Mouse (Mus musculus) lung, postnatal 25 days (tissue): Measurements from ENCODE around the gene Crb3.

Experiments used
- DNase-seq: peaks from one replicate; pipeline ENCODE4 v3.0.0; 2022; ENCODE audit warnings: low spot score

The Crb3 gene

GRCm38 (mm10) chr17:57062548-57062947 lies 3.6 kb downstream of the Crb3 start:
- DNase-seq, result no peak

- peak; percentile 37 for DNase-seq
These were observed 4.1 kb downstream of the Crb3 start for GRCm38 (mm10) chr17:57063031-57063430.

GRCm38 (mm10) chr17:57066908-57067307 lies 8.0 kb downstream of the Crb3 start:
- no peak for DNase-seq

GRCm38 (mm10) chr17:57070272-57070671 lies 11.4 kb downstream of the Crb3 start:
- no peak for DNase-seq

GRCm38 (mm10) chr17:57070699-57071098 lies 11.8 kb downstream of the Crb3 start:
- peak; percentile 48 for DNase-seq

- DNase-seq, result no peak
These were observed 18.0 kb downstream of the Crb3 start for GRCm38 (mm10) chr17:57076916-57077315.

- DNase-seq, result no peak
These were observed 19.4 kb downstream of the Crb3 start, which contains the start of gene Dennd1c for GRCm38 (mm10) chr17:57078336-57078735. TSS of gene Dennd1c (minus strand) at chr17:57078514.

GRCm38 (mm10) chr17:57079919-57080318 lies 21.0 kb downstream of the Crb3 start:
- DNase-seq, result no peak

- no peak for DNase-seq
These were observed 22.4 kb downstream of the Crb3 start for GRCm38 (mm10) chr17:57081234-57081842.

GRCm38 (mm10) chr17:57082481-57082880 lies 23.6 kb downstream of the Crb3 start:
- no peak for DNase-seq

- DNase-seq, result no peak
These were observed 27.3 kb downstream of the Crb3 start for GRCm38 (mm10) chr17:57085970-57086757.

GRCm38 (mm10) chr17:57087049-57087832 lies 28.3 kb downstream of the Crb3 start, which contains the start of gene Tubb4a:
TSS of gene Tubb4a (minus strand) at chr17:57087782.
- no peak for DNase-seq

GRCm38 (mm10) chr17:57094222-57094621 lies 35.3 kb downstream of the Crb3 start:
- DNase-seq, result no peak

GRCm38 (mm10) chr17:57095855-57096622 lies 37.1 kb downstream of the Crb3 start:
- DNase-seq, result peak; percentile 85

GRCm38 (mm10) chr17:57096623-57096920 lies 37.7 kb downstream of the Crb3 start:
- DNase-seq, result peak; percentile 82

- no peak for DNase-seq
These were observed 39.4 kb downstream of the Crb3 start for GRCm38 (mm10) chr17:57098321-57098720.

GRCm38 (mm10) chr17:57099629-57100325 lies 40.9 kb downstream of the Crb3 start:
- DNase-seq, result no peak

- DNase-seq, result no peak
These were observed 43.4 kb downstream of the Crb3 start for GRCm38 (mm10) chr17:57102276-57102675.

GRCm38 (mm10) chr17:57104496-57104895 lies 45.6 kb downstream of the Crb3 start:
- DNase-seq, result no peak

- no peak for DNase-seq
These were observed 46.5 kb downstream of the Crb3 start, which contains the start of gene Tnfsf9 for GRCm38 (mm10) chr17:57105181-57106034. TSS of gene Tnfsf9 (plus strand) at chr17:57105325.

- no peak for DNase-seq
These were observed 47.1 kb downstream of the Crb3 start for GRCm38 (mm10) chr17:57106035-57106368.
